Mouse (Mus musculus) spleen, postnatal 10 days (tissue): ENCODE data around the gene Nup85.

ENCODE experiments used
- DNase-seq, 2 experiments: peaks; one replicate each; pipeline ENCODE4 v3.0.0; 2021 to 2022; ENCODE audit warnings: low spot score in 2 of 2

The Nup85 gene

DNA sequence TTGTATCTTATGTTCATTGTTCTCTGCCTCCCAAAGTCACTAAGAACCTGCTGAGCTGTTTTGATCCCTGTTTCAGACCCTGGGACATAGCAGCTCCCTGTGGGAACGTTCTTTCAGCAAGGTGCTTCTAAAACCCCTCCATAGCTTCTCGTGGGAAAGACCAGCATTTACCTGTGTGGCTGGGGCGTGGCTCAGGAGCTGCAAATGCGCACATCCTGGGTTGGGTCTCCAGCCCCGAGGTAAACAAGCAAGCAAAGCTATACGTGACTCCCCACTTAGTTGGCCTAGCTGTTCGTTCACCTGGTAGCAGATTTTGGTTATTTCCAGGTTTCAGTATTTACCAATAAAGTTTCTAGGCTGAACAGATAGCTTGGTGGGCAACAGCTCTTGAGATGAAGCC lies 68.0 kb downstream of the Nup85 start:
- no peak for DNase-seq

DNA sequence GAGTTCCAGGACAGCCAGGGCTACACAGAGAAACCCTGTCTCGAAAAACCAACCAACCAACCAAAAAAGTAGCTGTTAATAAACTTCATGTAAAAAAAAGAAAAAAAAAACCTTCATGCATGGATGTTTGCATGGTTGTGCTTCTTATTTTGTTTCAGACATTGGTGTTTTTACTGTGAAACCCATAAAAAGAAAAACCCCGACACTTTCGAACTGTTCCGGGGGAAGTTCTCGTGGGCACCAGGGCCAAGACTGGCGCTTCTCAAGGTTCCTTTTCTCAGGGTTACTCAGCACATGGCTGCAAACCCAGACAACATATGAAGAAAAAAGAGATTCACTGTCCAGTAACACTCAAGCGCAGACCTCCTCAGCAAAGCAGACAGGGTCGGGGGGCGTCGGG lies 68.6 kb downstream of the Nup85 start:
- no peak for DNase-seq
